Mouse (Mus musculus) testis, adult 2 months (tissue): ENCODE data around the gene Nhlrc2. TPM values are rescaled to one million over a fixed set of nuclear protein-coding genes. Genes with fewer than 3 reads are reported as not detected.
"Not testable (repeated sequence)": the region's sequence is repeated elsewhere in the genome, so short reads cannot be mapped to it uniquely, and the experiment has no call there.

ENCODE experiments used
- H3K27ac ChIP-seq: fragments of 200-500 bp; 2 replicates; pipeline ENCODE4 v1.5.1; 2012; ENCODE audit warnings: low read depth, low read length; ENCODE audit not compliant: control insufficient read depth, insufficient read depth
- H3K27me3 ChIP-seq: fragments of 200-500 bp; 2 replicates; pipeline ENCODE4 v1.6.1; 2012; ENCODE audit warnings: mild to moderate bottlenecking, low read length, moderate library complexity; ENCODE audit not compliant: control insufficient read depth, insufficient read depth
- H3K36me3 ChIP-seq: fragments of 200-500 bp; 2 replicates; pipeline ENCODE4 v1.6.1; 2012; ENCODE audit warnings: mild to moderate bottlenecking, low read length; ENCODE audit not compliant: control insufficient read depth, insufficient read depth
- H3K4me1 ChIP-seq: fragments of 200-500 bp; 2 replicates; pipeline ENCODE4 v1.6.1; 2012; ENCODE audit warnings: low read length; ENCODE audit not compliant: control insufficient read depth, insufficient read depth
- H3K4me3 ChIP-seq: fragments of 200-500 bp; 2 replicates; pipeline ENCODE4 v1.5.1; 2012; ENCODE audit warnings: low read depth, mild to moderate bottlenecking, low read length, moderate library complexity, mixed read lengths; ENCODE audit not compliant: control insufficient read depth
- CTCF ChIP-seq: fragments of 200-500 bp; IDR thresholded peaks from 2 replicates; pipeline ENCODE4 v1.5.1; 2012; ENCODE audit warnings: low read depth, mild to moderate bottlenecking, inconsistent platforms, low read length, moderate library complexity; ENCODE audit not compliant: control insufficient read depth, insufficient read depth, insufficient replicate concordance
- POLR2A ChIP-seq: fragments of 200-500 bp; IDR thresholded peaks from 2 replicates; pipeline ENCODE4 v1.6.1; 2012; ENCODE audit warnings: low read depth, mild to moderate bottlenecking, inconsistent platforms, low read length, moderate library complexity; ENCODE audit not compliant: control insufficient read depth
- polyA plus RNA-seq: library from polyadenylated mRNA; depleted of rRNA; stranded (reverse); fragments of >200 nt; gene quantifications from 2 replicates; pipeline ENCODE4 v1.2.3, GENCODE M21; 2012; rRNA removed

The Nhlrc2 gene
- 1.8 and 2.0 TPM in 2 replicates for polyA plus RNA-seq

- peak within 1 kb of the TSS; percentile 86 for H3K27ac ChIP-seq
- H3K4me1 ChIP-seq, result peaks cover 10% of the 10 kb centered on the region; the same call in 1 of the 2 replicates
- peak within 1 kb of the TSS; percentile 96 for H3K4me3 ChIP-seq
- no peaks in the 10 kb centered on the region for H3K27me3 ChIP-seq
- no peaks in the 10 kb centered on the region for H3K36me3 ChIP-seq
- no peak for TF ChIP-seq CTCF
- peak; percentile 56 for TF ChIP-seq POLR2A
Measured at GRCm38 (mm10) chr19:56548230-56549032, at the start of gene Nhlrc2. Gene Nhlrc2, plus strand, starts transcription at chr19:56548261.

- H3K27me3 ChIP-seq, H3K4me1 ChIP-seq, H3K4me3 ChIP-seq, H3K27ac ChIP-seq, H3K36me3 ChIP-seq: not testable (repeated sequence)
Measured at GRCm38 (mm10) chr19:56503069-56503468, 45.0 kb upstream of the Nhlrc2 start.

- H3K27ac ChIP-seq, H3K36me3 ChIP-seq, H3K27me3 ChIP-seq, H3K4me1 ChIP-seq, H3K4me3 ChIP-seq: not testable (repeated sequence)
Measured at GRCm38 (mm10) chr19:56503525-56503924, 44.5 kb upstream of the Nhlrc2 start.

GRCm38 (mm10) chr19:56511207-56511606, 36.9 kb upstream of the Nhlrc2 start:
- not testable (repeated sequence) for H3K27me3 ChIP-seq, H3K4me1 ChIP-seq, H3K36me3 ChIP-seq, H3K4me3 ChIP-seq, H3K27ac ChIP-seq

GRCm38 (mm10) chr19:56513527-56513926, 34.5 kb upstream of the Nhlrc2 start:
- H3K4me1 ChIP-seq, H3K27ac ChIP-seq: not testable (repeated sequence)

GRCm38 (mm10) chr19:56519408-56519807, 28.7 kb upstream of the Nhlrc2 start:
- not testable (repeated sequence) for H3K4me3 ChIP-seq, H3K27ac ChIP-seq, H3K36me3 ChIP-seq, H3K27me3 ChIP-seq, H3K4me1 ChIP-seq

More at GRCm38 (mm10) chr19:56513527-56513926, 34.5 kb upstream of the Nhlrc2 start:
- H3K36me3 ChIP-seq, H3K4me3 ChIP-seq, H3K27me3 ChIP-seq: not testable (repeated sequence)

GRCm38 (mm10) chr19:56530529-56530928, 17.5 kb upstream of the Nhlrc2 start:
- H3K4me1 ChIP-seq, H3K4me3 ChIP-seq, H3K27ac ChIP-seq, H3K36me3 ChIP-seq, H3K27me3 ChIP-seq: not testable (repeated sequence)

GRCm38 (mm10) chr19:56531251-56531650, 16.8 kb upstream of the Nhlrc2 start:
- Histone ChIP-seq H3K36me3 (no peaks in the 10 kb centered on the region), H3K27me3 (no peaks in the 10 kb centered on the region), H3K4me3 (no peak overlapping the region), H3K27ac (no peak overlapping the region), H3K4me1 (no peaks in the 10 kb centered on the region)
- TF ChIP-seq CTCF (no peak), POLR2A (no peak)
